Mouse (Mus musculus): ENCODE measurements around the gene Cbarp.

- TF ChIP-seq CTCF (IDR thresholded peaks at IDR 0.05; ENCODE audit: control insufficient read depth, insufficient read depth, insufficient replicate concordance, low read depth, low read length) (no peak), POLR2A (IDR thresholded peaks at IDR 0.05; ENCODE audit: control insufficient read depth, low read depth, low read length) (no peak)
These were observed 49.1 kb downstream of the Cbarp start for GRCm38 (mm10) chr10:80091527-80091926.

Data from testis, adult 2 months (tissue).